Mouse (Mus musculus): ENCODE data around the gene Gpank1.

DNA sequence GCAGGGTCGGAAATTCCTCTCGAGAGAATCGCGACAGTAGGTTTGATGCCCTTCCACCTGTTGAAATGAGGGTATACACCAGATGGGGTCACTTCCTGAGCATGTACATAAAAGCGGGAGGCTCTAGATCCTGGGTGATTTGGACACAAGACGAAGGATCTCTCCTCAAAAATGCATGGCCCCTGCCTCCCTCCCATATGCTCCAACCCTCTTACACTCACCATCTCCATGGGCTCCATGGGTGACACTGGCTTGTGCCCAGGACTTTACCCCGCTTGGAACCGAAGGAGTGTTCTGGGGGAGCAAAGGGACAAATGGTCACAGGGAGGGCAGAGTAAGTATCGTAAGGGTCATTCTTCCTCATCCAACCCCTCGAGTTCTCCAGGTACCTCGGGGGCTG is 40.2 kb downstream of the Gpank1 start:
- TF ChIP-seq GATA1 (IDR thresholded peaks at IDR 0.05; ENCODE audit: low read length), result no peak
- TF ChIP-seq TAL1 (IDR thresholded peaks at IDR 0.05; ENCODE audit: low read length), result no peak

Data from erythroblast, embryonic 14.5 days (primary cell).